Mouse (Mus musculus) cerebellum, postnatal 25 days (tissue): ENCODE measurements around the gene Gabrr1.
A peak's percentile ranks its signal among the peaks of the same experiment; 100 is the strongest.

Experiments used
- DNase-seq, 2 experiments: peaks; one replicate each; pipeline ENCODE4 v3.0.0; 2021; ENCODE audit warnings: mixed read lengths in 2 of 2

The Gabrr1 gene

GRCm38 (mm10) chr4:33208881-33209841, 76.8 kb downstream of the Gabrr1 start, which contains the start of gene Srsf12:
Gene Srsf12, plus strand, starts transcription at chr4:33208991.
- DNase-seq = peak; percentile 77 to 83
